Comparison of ENCODE assay signal across 8 mouse cellular contexts in genomic region chr9:32685793-32686558, GRCm38 (mm10). TPM values are rescaled to one million over a fixed set of nuclear protein-coding genes. Genes with fewer than 3 reads are reported as not detected.
DNase-seq lines count a peak whose midpoint lies in the region; ATAC-seq and TF ChIP-seq lines count a peak whose summit lies in the region.
"Had no signal": no experiment of that assay in that cellular context is flagged by ENCODE, and none has a peak within 500 bp of the region (broad histone marks: within the 10 kb centered on the region; RNA-seq: fewer than 3 reads in every experiment).

No protein-coding gene starts in this region.

- no peaks in the 10 kb centered on the region for H3K36me3 ChIP-seq in kidney, adult 2 months (ENCODE audit: control insufficient read depth, insufficient read depth, low read length)

- WGBS in kidney, adult 2 months = 69% methylated on average over 8 of the region's 8 CpGs

- no peak for TF ChIP-seq CTCF in kidney, adult 2 months (conservative IDR thresholded peaks at IDR 0.05; ENCODE audit: insufficient read depth, insufficient read length, low read depth, low read length)

- peak; percentile 65 for ATAC-seq in CD4-positive, CD25-positive, alpha-beta regulatory T cell, adult 4 months

- no peak overlapping the region for H3K4me3 ChIP-seq in kidney, adult 2 months (ENCODE audit: insufficient read depth, low read depth, low read length)

- no peaks in the 10 kb centered on the region for H3K27me3 ChIP-seq in kidney, adult 2 months (replicated peaks; ENCODE audit: control insufficient read depth, insufficient read depth, low read length)

- peak; percentile 49 for DNase-seq in R1 (ENCODE audit: low read depth, low spot score)
- DNase-seq in forelimb bud, embryonic 11.5 days (ENCODE audit: low read depth, low spot score) = peak; percentile 26
- DNase-seq in mesoderm, embryonic 11.5 days (ENCODE audit: low read depth, low spot score) = peak; percentile 68
- no peak for DNase-seq in adrenal gland, postnatal 25 days
- DNase-seq in frontal cortex, postnatal 25 days (ENCODE audit: low spot score in 2 of 2) = no peak
- no peak for DNase-seq in kidney, adult 2 months
- DNase-seq: kidney, postnatal 4 days had no signal

- no peak for TF ChIP-seq POLR2A in kidney, adult 2 months (IDR thresholded peaks at IDR 0.05; ENCODE audit: low read depth, low read length)

- H3K4me1 ChIP-seq in kidney, adult 2 months (ENCODE audit: control insufficient read depth, insufficient read depth, low read length) = no peaks in the 10 kb centered on the region

- no peak overlapping the region for H3K27ac ChIP-seq in kidney, adult 2 months (ENCODE audit: insufficient read depth, low read depth, low read length)

RNA-seq across cellular contexts. Expression of gene Ets1, which starts 50.0 kb away (rescaled TPM):
- polyA plus RNA-seq in CD4-positive, CD25-positive, alpha-beta regulatory T cell, adult 4 months (2017; shearing (Covaris generic)) = 1,000 to 10,000 TPM in 1 of 2 experiments, 100 to 1,000 TPM in 1; 800 to 1,019 TPM
- total RNA-seq in adrenal gland, postnatal 25 days (2021) = 30.2 and 35.5 TPM in 2 replicates
- polyA plus RNA-seq in kidney, adult 2 months (2012; rRNA removed) = 15.8 and 25.2 TPM in 2 replicates

Comparison
In these comparisons a context has a peak if more than half of its experiments do, and no peak if none do; other contexts are left out.
1. DNase-seq: peak in R1 (single experiment), forelimb bud, embryonic 11.5 days (single experiment) and mesoderm, embryonic 11.5 days (single experiment); none in adrenal gland, postnatal 25 days (single experiment), frontal cortex, postnatal 25 days (0 of 2) and kidney, adult 2 months (single experiment).
2. RNA of gene Ets1, which starts 50.0 kb away (polyA plus RNA-seq): 800 to 1,019 TPM in CD4-positive, CD25-positive, alpha-beta regulatory T cell, adult 4 months; 15.8 to 25.2 TPM in kidney, adult 2 months; every median in the first group is over 10 times any median in the second.